Mouse (Mus musculus): ENCODE measurements at regions not wholly inside any gene's neighbourhood (a gene's known extent, or its start where the extent isn't known, plus 50 kb on each side); places are given as distances from the start of the nearest gene placed in this dataset.

- Histone ChIP-seq H3K27ac (ENCODE audit: low read length) (no peak overlapping the region), H3K27me3 (ENCODE audit: control insufficient read depth, insufficient read depth, low read length) (no peaks in the 10 kb centered on the region), H3K4me2 (ENCODE audit: low read depth, low read length) (no peak overlapping the region), H3K9ac (ENCODE audit: low read length) (no peak overlapping the region), H3K4me3 (ENCODE audit: low read length) (no peak overlapping the region), H3K9me3 (replicated peaks; ENCODE audit: control insufficient read depth, low read length) (no peaks in the 10 kb centered on the region), H3K36me3 (ENCODE audit: control insufficient read depth, insufficient read depth) (no peaks in the 10 kb centered on the region), H3K4me1 (ENCODE audit: control insufficient read depth, insufficient read depth, low read length) (no peaks in the 10 kb centered on the region)
- 62% methylated on average over 1 of the region's 1 CpGs for WGBS
- no peak for ATAC-seq (replicated peaks; ENCODE audit: extremely low read depth, insufficient read depth, low FRiP score)
Measured at GRCm38 (mm10) chr9:67676906-67677305, 82.3 kb upstream of the C2cd4b start.

DNA sequence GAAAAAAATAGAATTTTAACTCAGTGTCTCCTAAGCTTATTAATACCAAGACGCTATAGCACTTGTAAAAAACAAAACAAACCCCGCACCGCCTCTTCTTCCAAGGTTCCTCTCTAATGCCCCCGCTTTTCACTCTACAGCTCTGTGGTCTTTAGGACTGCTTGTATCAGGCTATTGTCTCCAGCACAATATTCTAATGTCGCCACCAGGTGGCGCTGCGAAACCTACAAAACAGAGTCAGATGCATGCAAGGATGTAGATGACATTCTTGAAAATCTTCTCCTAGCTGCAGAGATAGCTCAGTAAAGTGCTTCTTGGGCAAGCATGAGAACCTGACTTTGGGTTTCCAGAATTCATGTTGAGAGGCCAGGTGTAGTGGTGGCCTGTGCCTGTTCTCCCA lies 75.9 kb upstream of the C2cd4b start:
- H3K4me3 ChIP-seq (ENCODE audit: low read length) = no peak overlapping the region
- no peaks in the 10 kb centered on the region for H3K36me3 ChIP-seq (ENCODE audit: control insufficient read depth, insufficient read depth)
- no peaks in the 10 kb centered on the region for H3K4me1 ChIP-seq (ENCODE audit: control insufficient read depth, insufficient read depth, low read length)
- H3K27me3 ChIP-seq (ENCODE audit: control insufficient read depth, insufficient read depth, low read length) = no peaks in the 10 kb centered on the region
- no peak overlapping the region for H3K4me2 ChIP-seq (ENCODE audit: low read depth, low read length)
- no peak for ATAC-seq (replicated peaks; ENCODE audit: extremely low read depth, insufficient read depth, low FRiP score)
- H3K9ac ChIP-seq (ENCODE audit: low read length) = no peak overlapping the region
- H3K27ac ChIP-seq (ENCODE audit: low read length) = no peak overlapping the region
- H3K9me3 ChIP-seq (replicated peaks; ENCODE audit: control insufficient read depth, low read length) = peaks cover 12% of the 10 kb centered on the region
- 10% methylated on average over 7 of the region's 7 CpGs for WGBS

DNA sequence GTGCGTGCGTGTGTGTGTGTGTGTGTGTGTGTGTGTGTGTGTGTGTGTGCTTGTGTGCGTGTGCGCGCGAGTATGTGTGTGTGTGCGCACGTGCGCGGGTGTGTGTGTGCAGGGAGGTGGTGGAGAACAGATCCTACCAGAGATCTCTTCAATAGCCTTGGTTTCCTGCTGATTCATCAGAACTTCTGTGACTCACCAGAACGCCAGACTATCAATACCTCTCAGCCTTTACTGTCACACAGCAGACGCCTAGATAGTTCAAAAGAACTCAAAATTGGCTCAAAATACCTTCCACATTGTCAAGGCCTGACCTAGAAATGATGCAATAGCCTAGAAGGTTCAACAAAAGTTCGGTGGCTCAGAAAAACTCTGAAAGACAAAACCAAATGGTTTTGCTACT lies 66.8 kb upstream of the C2cd4b start:
- Histone ChIP-seq H3K4me1 (ENCODE audit: control insufficient read depth, insufficient read depth, low read length) (no peaks in the 10 kb centered on the region), H3K36me3 (ENCODE audit: control insufficient read depth, insufficient read depth) (no peaks in the 10 kb centered on the region), H3K4me3 (ENCODE audit: low read length) (no peak overlapping the region), H3K27ac (ENCODE audit: low read length) (no peak overlapping the region), H3K4me2 (ENCODE audit: low read depth, low read length) (no peak overlapping the region), H3K9ac (ENCODE audit: low read length) (no peak overlapping the region), H3K27me3 (ENCODE audit: control insufficient read depth, insufficient read depth, low read length) (no peaks in the 10 kb centered on the region), H3K9me3 (replicated peaks; ENCODE audit: control insufficient read depth, low read length) (peaks cover 4% of the 10 kb centered on the region; the same call in 1 of the 2 replicates)
- 85% methylated on average over 13 of the region's 13 CpGs for WGBS
- no peak for ATAC-seq (replicated peaks; ENCODE audit: extremely low read depth, insufficient read depth, low FRiP score)

GRCm38 (mm10) chr9:67693716-67694115 lies 65.5 kb upstream of the C2cd4b start:
- H3K27me3 ChIP-seq (ENCODE audit: control insufficient read depth, insufficient read depth, low read length) = no peaks in the 10 kb centered on the region
- H3K27ac ChIP-seq (ENCODE audit: low read length) = no peak overlapping the region
- H3K9ac ChIP-seq (ENCODE audit: low read length) = no peak overlapping the region
- 30% methylated on average over 7 of the region's 7 CpGs for WGBS
- no peaks in the 10 kb centered on the region for H3K4me1 ChIP-seq (ENCODE audit: control insufficient read depth, insufficient read depth, low read length)
- no peak overlapping the region for H3K4me3 ChIP-seq (ENCODE audit: low read length)
- H3K4me2 ChIP-seq (ENCODE audit: low read depth, low read length) = no peak overlapping the region
- no peak for ATAC-seq (replicated peaks; ENCODE audit: extremely low read depth, insufficient read depth, low FRiP score)
- no peaks in the 10 kb centered on the region for H3K36me3 ChIP-seq (ENCODE audit: control insufficient read depth, insufficient read depth)
- H3K9me3 ChIP-seq (replicated peaks; ENCODE audit: control insufficient read depth, low read length) = peaks cover 4% of the 10 kb centered on the region; the same call in 1 of the 2 replicates

- ATAC-seq (replicated peaks; ENCODE audit: extremely low read depth, insufficient read depth, low FRiP score) = no peak
Measured at GRCm38 (mm10) chr9:67698796-67699195, 60.4 kb upstream of the C2cd4b start.

GRCm38 (mm10) chr9:67699846-67700579 lies 59.2 kb upstream of the C2cd4b start:
- Histone ChIP-seq H3K4me3 (ENCODE audit: low read length) (peak overlapping the region; percentile 56), H3K4me1 (ENCODE audit: control insufficient read depth, insufficient read depth, low read length) (no peaks in the 10 kb centered on the region), H3K27me3 (ENCODE audit: control insufficient read depth, insufficient read depth, low read length) (no peaks in the 10 kb centered on the region), H3K4me2 (ENCODE audit: low read depth, low read length) (peak overlapping the region; percentile 86), H3K27ac (ENCODE audit: low read length) (no peak overlapping the region), H3K36me3 (ENCODE audit: control insufficient read depth, insufficient read depth) (no peaks in the 10 kb centered on the region), H3K9ac (ENCODE audit: low read length) (peak overlapping the region; percentile 72), H3K9me3 (replicated peaks; ENCODE audit: control insufficient read depth, low read length) (peaks cover 4% of the 10 kb centered on the region; the same call in 1 of the 2 replicates)
- no peak for ATAC-seq (replicated peaks; ENCODE audit: extremely low read depth, insufficient read depth, low FRiP score)
- WGBS = 13% methylated on average over 35 of the region's 35 CpGs

More at GRCm38 (mm10) chr9:67698796-67699195, 60.4 kb upstream of the C2cd4b start:
- Histone ChIP-seq H3K9me3 (replicated peaks; ENCODE audit: control insufficient read depth, low read length) (peaks cover 4% of the 10 kb centered on the region; the same call in 1 of the 2 replicates), H3K27me3 (ENCODE audit: control insufficient read depth, insufficient read depth, low read length) (no peaks in the 10 kb centered on the region), H3K4me3 (ENCODE audit: low read length) (no peak overlapping the region), H3K9ac (ENCODE audit: low read length) (no peak overlapping the region), H3K4me2 (ENCODE audit: low read depth, low read length) (no peak overlapping the region), H3K4me1 (ENCODE audit: control insufficient read depth, insufficient read depth, low read length) (no peaks in the 10 kb centered on the region), H3K27ac (ENCODE audit: low read length) (no peak overlapping the region), H3K36me3 (ENCODE audit: control insufficient read depth, insufficient read depth) (no peaks in the 10 kb centered on the region)
- 77% methylated on average over 2 of the region's 2 CpGs for WGBS

DNA sequence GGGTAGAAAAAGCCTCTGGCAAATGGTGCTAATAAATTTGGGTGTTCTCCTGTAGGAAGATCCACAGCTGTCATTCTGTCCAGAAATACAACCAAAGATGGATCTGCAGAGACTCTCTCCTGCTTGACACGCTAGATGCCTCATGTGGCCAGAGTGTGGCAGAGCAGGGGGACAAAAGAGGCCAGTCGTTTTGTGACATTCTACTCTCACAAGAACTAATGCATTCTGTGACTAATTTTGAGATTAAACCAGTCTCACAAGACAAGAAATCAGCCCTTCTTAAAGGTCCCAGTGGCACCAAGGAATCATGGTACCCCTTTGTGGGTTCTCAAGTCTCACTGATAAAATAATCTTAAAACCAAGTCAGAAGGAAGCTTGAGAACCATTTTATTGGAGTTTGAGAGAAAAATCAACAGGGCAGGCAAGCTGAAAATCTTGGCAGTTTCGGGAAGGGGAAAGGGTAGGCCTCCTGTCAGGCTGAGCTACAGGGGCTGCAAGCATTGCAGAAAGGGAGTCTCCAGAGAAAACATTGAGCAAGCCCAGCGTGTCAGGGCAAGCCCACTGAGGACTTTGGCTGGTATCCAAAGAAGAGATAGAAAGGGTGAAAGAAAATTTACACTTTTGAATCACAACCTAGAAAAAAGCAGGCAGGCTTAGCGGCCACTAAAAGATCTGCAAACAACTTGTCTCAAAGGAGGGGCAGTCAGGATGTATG lies 50.8 kb upstream of the C2cd4b start:
- no peak for ATAC-seq (replicated peaks; ENCODE audit: extremely low read depth, insufficient read depth, low FRiP score)
- WGBS = 44% methylated on average over 5 of the region's 5 CpGs
- H3K27ac ChIP-seq (ENCODE audit: low read length) = no peak overlapping the region

More for the DNA sequence above, 50.8 kb upstream of the C2cd4b start:
- H3K36me3 ChIP-seq (ENCODE audit: control insufficient read depth, insufficient read depth) = no peaks in the 10 kb centered on the region
- H3K9ac ChIP-seq (ENCODE audit: low read length) = no peak overlapping the region
- no peaks in the 10 kb centered on the region for H3K9me3 ChIP-seq (replicated peaks; ENCODE audit: control insufficient read depth, low read length)
- no peaks in the 10 kb centered on the region for H3K4me1 ChIP-seq (ENCODE audit: control insufficient read depth, insufficient read depth, low read length)
- H3K4me2 ChIP-seq (ENCODE audit: low read depth, low read length) = no peak overlapping the region
- H3K27me3 ChIP-seq (ENCODE audit: control insufficient read depth, insufficient read depth, low read length) = peaks cover 3% of the 10 kb centered on the region; the same call in 1 of the 2 replicates
- H3K4me3 ChIP-seq (ENCODE audit: low read length) = no peak overlapping the region
